Mouse (Mus musculus): Measurements from ENCODE around the gene Lrrc26. TPM values are rescaled to one million over a fixed set of nuclear protein-coding genes. Genes with fewer than 3 reads are reported as not detected.

Lrrc26 gene
- not detected in 2 replicates for polyA plus RNA-seq (2015; fragmentation: Nextera tagmentation; extraction: Ambion mirVana)

GRCm38 (mm10) chr2:25289651-25290050, at the start of gene Lrrc26:
Gene Lrrc26 (plus strand): TSS chr2:25289915.
- Histone ChIP-seq H3K4me3 (peak within 1 kb of the TSS; percentile 36), H3K27me3 (replicated peaks) (peaks cover 76% of the 10 kb centered on the region), H3K4me1 (peaks cover 46% of the 10 kb centered on the region), H3K4me2 (peak within 1 kb of the TSS; percentile 49), H3K27ac (replicated peaks) (no peak within 1 kb of the TSS), H3K9me3 (no peaks in the 10 kb centered on the region), H3K36me3 (peaks cover 18% of the 10 kb centered on the region), H3K9ac (no peak within 1 kb of the TSS)
- ATAC-seq (ENCODE audit: extremely low read depth, insufficient number of reproducible peaks, low FRiP score, low TSS enrichment), result no peak
- 8% methylated on average over 11 of the region's 11 CpGs for WGBS

GRCm38 (mm10) chr2:25240310-25240709, 49.4 kb upstream of the Lrrc26 start:
- Histone ChIP-seq H3K27me3 (replicated peaks) (peaks cover 65% of the 10 kb centered on the region), H3K9ac (peak overlapping the region; percentile 60; the same call in 1 of the 2 replicates), H3K27ac (replicated peaks) (no peak overlapping the region), H3K4me2 (peak overlapping the region; percentile 98), H3K36me3 (no peaks in the 10 kb centered on the region), H3K4me3 (peak overlapping the region; percentile 62), H3K9me3 (no peaks in the 10 kb centered on the region), H3K4me1 (peaks cover 25% of the 10 kb centered on the region)
- ATAC-seq (ENCODE audit: extremely low read depth, insufficient number of reproducible peaks, low FRiP score, low TSS enrichment), result no peak
- WGBS, result 50% methylated on average over 8 of the region's 8 CpGs

GRCm38 (mm10) chr2:25240723-25241437, 48.8 kb upstream of the Lrrc26 start:
- WGBS, result 2% methylated on average over 29 of the region's 29 CpGs

GRCm38 (mm10) chr2:25241438-25241775, 48.3 kb upstream of the Lrrc26 start:
- Histone ChIP-seq H3K4me1 (peaks cover 25% of the 10 kb centered on the region), H3K4me3 (peak overlapping the region; percentile 62), H3K9ac (peak overlapping the region; percentile 82), H3K27me3 (replicated peaks) (peaks cover 55% of the 10 kb centered on the region), H3K4me2 (peak overlapping the region; percentile 98), H3K27ac (replicated peaks) (no peak overlapping the region), H3K9me3 (no peaks in the 10 kb centered on the region), H3K36me3 (peaks cover 4% of the 10 kb centered on the region; the same call in 1 of the 2 replicates)
- ATAC-seq (ENCODE audit: extremely low read depth, insufficient number of reproducible peaks, low FRiP score, low TSS enrichment), result no peak
- 13% methylated on average over 6 of the region's 6 CpGs for WGBS

More at GRCm38 (mm10) chr2:25240723-25241437, 48.8 kb upstream of the Lrrc26 start:
- peak overlapping the region; percentile 98 for H3K4me2 ChIP-seq
- peaks cover 25% of the 10 kb centered on the region for H3K4me1 ChIP-seq
- peak; percentile 19; the same call in 1 of the 2 replicates for ATAC-seq (ENCODE audit: extremely low read depth, insufficient number of reproducible peaks, low FRiP score, low TSS enrichment)
- H3K27me3 ChIP-seq (replicated peaks), result peaks cover 60% of the 10 kb centered on the region
- H3K9ac ChIP-seq, result peak overlapping the region; percentile 60
- peak overlapping the region; percentile 62 for H3K4me3 ChIP-seq
- H3K9me3 ChIP-seq, result no peaks in the 10 kb centered on the region
- no peak overlapping the region for H3K27ac ChIP-seq (replicated peaks)
- peaks cover 4% of the 10 kb centered on the region; the same call in 1 of the 2 replicates for H3K36me3 ChIP-seq

GRCm38 (mm10) chr2:25242101-25242506, 47.6 kb upstream of the Lrrc26 start, which contains the start of the genes Rnf208 and Cysrt1:
Gene Rnf208 (plus strand): TSS chr2:25242255.
Gene Cysrt1 (minus strand): TSS chr2:25242452.
- no peak within 1 kb of the TSS for H3K27ac ChIP-seq (replicated peaks)
- WGBS, result 0% methylated on average over 58 of the region's 59 CpGs
- no peak for ATAC-seq (ENCODE audit: extremely low read depth, insufficient number of reproducible peaks, low FRiP score, low TSS enrichment)

GRCm38 (mm10) chr2:25243342-25243741, 46.4 kb upstream of the Lrrc26 start:
- no peak for ATAC-seq (ENCODE audit: extremely low read depth, insufficient number of reproducible peaks, low FRiP score, low TSS enrichment)
- Histone ChIP-seq H3K4me3 (no peak overlapping the region), H3K4me2 (no peak overlapping the region), H3K4me1 (peaks cover 25% of the 10 kb centered on the region), H3K27me3 (replicated peaks) (peaks cover 48% of the 10 kb centered on the region), H3K9me3 (no peaks in the 10 kb centered on the region), H3K9ac (no peak overlapping the region), H3K27ac (replicated peaks) (no peak overlapping the region), H3K36me3 (peaks cover 19% of the 10 kb centered on the region)
- WGBS, result 64% methylated on average over 8 of the region's 8 CpGs

More at GRCm38 (mm10) chr2:25242101-25242506, 47.6 kb upstream of the Lrrc26 start, which contains the start of the genes Rnf208 and Cysrt1:
- Histone ChIP-seq H3K4me2 (peak within 1 kb of the TSS; percentile 98), H3K36me3 (peaks cover 7% of the 10 kb centered on the region), H3K4me1 (peaks cover 25% of the 10 kb centered on the region), H3K4me3 (peak within 1 kb of the TSS; percentile 62), H3K27me3 (replicated peaks) (peaks cover 55% of the 10 kb centered on the region), H3K9ac (peak within 1 kb of the TSS; percentile 82), H3K9me3 (no peaks in the 10 kb centered on the region)

GRCm38 (mm10) chr2:25244144-25244543, 45.6 kb upstream of the Lrrc26 start:
- Histone ChIP-seq H3K4me2 (no peak overlapping the region), H3K36me3 (peaks cover 27% of the 10 kb centered on the region), H3K27me3 (replicated peaks) (peaks cover 43% of the 10 kb centered on the region), H3K4me1 (peaks cover 25% of the 10 kb centered on the region), H3K9ac (no peak overlapping the region), H3K4me3 (no peak overlapping the region), H3K27ac (replicated peaks) (no peak overlapping the region), H3K9me3 (no peaks in the 10 kb centered on the region)
- WGBS, result 79% methylated on average over 4 of the region's 4 CpGs
- ATAC-seq (ENCODE audit: extremely low read depth, insufficient number of reproducible peaks, low FRiP score, low TSS enrichment), result no peak

- no peak within 1 kb of the TSS for H3K4me2 ChIP-seq
- H3K4me1 ChIP-seq, result peaks cover 14% of the 10 kb centered on the region
- no peak within 1 kb of the TSS for H3K27ac ChIP-seq (replicated peaks)
- WGBS, result 84% methylated on average over 10 of the region's 10 CpGs
- H3K9ac ChIP-seq, result no peak within 1 kb of the TSS
- H3K4me3 ChIP-seq, result no peak within 1 kb of the TSS
- no peaks in the 10 kb centered on the region for H3K9me3 ChIP-seq
- no peak for ATAC-seq (ENCODE audit: extremely low read depth, insufficient number of reproducible peaks, low FRiP score, low TSS enrichment)
- peaks cover 49% of the 10 kb centered on the region for H3K36me3 ChIP-seq
- peaks cover 29% of the 10 kb centered on the region for H3K27me3 ChIP-seq (replicated peaks)
Measured at GRCm38 (mm10) chr2:25246183-25247072, 43.3 kb upstream of the Lrrc26 start, which contains the start of gene AL732309.1. Gene AL732309.1 (minus strand): TSS chr2:25246863.

- WGBS, result 77% methylated on average over 1 of the region's 1 CpGs
- no peak overlapping the region for H3K4me3 ChIP-seq
- peaks cover 60% of the 10 kb centered on the region for H3K36me3 ChIP-seq
- H3K4me2 ChIP-seq, result no peak overlapping the region
- H3K9ac ChIP-seq, result no peak overlapping the region
- no peak overlapping the region for H3K27ac ChIP-seq (replicated peaks)
- no peaks in the 10 kb centered on the region for H3K27me3 ChIP-seq (replicated peaks)
- no peak for ATAC-seq (ENCODE audit: extremely low read depth, insufficient number of reproducible peaks, low FRiP score, low TSS enrichment)
- H3K4me1 ChIP-seq, result peaks cover 21% of the 10 kb centered on the region
- H3K9me3 ChIP-seq, result no peaks in the 10 kb centered on the region
Measured at GRCm38 (mm10) chr2:25252331-25252730, 37.4 kb upstream of the Lrrc26 start.

GRCm38 (mm10) chr2:25255284-25255779, 34.4 kb upstream of the Lrrc26 start, which contains the start of gene Tmem203:
Gene Tmem203 (plus strand): TSS chr2:25255439.
- Histone ChIP-seq H3K27ac (replicated peaks) (peak within 1 kb of the TSS; percentile 64), H3K9me3 (no peaks in the 10 kb centered on the region), H3K36me3 (peaks cover 31% of the 10 kb centered on the region), H3K4me1 (peaks cover 21% of the 10 kb centered on the region), H3K27me3 (replicated peaks) (no peaks in the 10 kb centered on the region), H3K4me2 (peak within 1 kb of the TSS; percentile 94), H3K4me3 (peak within 1 kb of the TSS; percentile 88), H3K9ac (peak within 1 kb of the TSS; percentile 89)
- peak; percentile 82 for ATAC-seq (ENCODE audit: extremely low read depth, insufficient number of reproducible peaks, low FRiP score, low TSS enrichment)
- WGBS, result under 1% methylated on average over 39 of the region's 39 CpGs
